Mouse (Mus musculus) CH12.LX (cell line): Measurements from ENCODE around the gene Rasl10a.

Experiments used
- CTCF ChIP-seq, 2 experiments: IDR thresholded peaks in 1 of 2; conservative IDR thresholded peaks in 1 of 2; 2 replicates each; pipeline ENCODE4 v1.5.1; 2011 to 2012; ENCODE audit warnings: low read depth in 2 of 2, low read length in 2 of 2, improper control_type of control experiment in 1 of 2, inconsistent platforms in 1 of 2, mild to moderate bottlenecking in 1 of 2, moderate library complexity in 1 of 2
- MAX ChIP-seq: IDR thresholded peaks from 2 replicates; pipeline ENCODE4 v1.6.1; 2011; ENCODE audit warnings: low read length, improper control_type of control experiment
- MAZ ChIP-seq: IDR thresholded peaks from 2 replicates; pipeline ENCODE4 v1.6.1; 2012; ENCODE audit warnings: low read depth, mild to moderate bottlenecking, inconsistent platforms, low read length, improper control_type of control experiment, moderate library complexity
- POLR2A ChIP-seq: IDR thresholded peaks from 2 replicates; pipeline ENCODE4 v1.6.1; 2011; ENCODE audit warnings: low read depth, mild to moderate bottlenecking, improper control_type of control experiment, low read length
- USF1 ChIP-seq: IDR thresholded peaks from 2 replicates; pipeline ENCODE4 v1.6.1; 2014; ENCODE audit warnings: low read depth, mild to moderate bottlenecking, inconsistent platforms, low read length, improper control_type of control experiment

DNA sequence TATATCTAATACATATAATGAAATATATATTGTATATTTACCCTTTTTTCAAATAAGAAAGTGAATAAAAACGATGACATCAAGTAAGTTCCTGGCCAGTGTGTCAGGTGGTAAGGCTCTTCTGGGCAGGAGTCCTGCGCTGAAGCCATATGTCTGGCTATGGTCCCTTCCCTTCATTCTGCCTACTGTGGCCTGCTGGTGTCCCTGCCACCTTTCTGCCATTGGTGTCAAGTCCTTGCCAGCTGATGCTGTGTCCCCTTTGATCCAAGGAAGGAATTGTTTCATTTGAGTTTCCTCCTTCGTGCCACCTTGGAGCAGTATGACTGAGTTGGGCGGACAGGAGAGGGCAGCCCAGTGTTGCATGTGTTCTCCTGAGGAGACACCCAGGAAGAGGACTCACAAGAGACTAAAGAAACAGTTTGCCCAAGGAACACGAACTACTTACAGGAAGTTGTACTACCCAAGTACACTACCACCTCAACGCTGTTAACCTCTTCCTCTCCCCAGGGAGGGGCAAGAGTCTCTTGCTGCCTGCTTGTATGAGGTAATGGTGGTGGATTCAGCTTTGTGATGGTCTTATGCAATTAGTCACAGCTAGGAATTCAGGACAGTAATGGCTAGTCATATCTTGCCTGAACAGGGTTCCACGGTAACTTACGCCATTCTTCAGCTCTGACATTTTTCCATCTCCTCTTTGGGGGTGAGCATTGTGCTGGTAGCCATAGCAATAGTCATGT, 15.1 kb upstream of the Rasl10a start:
- TF ChIP-seq MAX: no peak
- no peak for TF ChIP-seq CTCF (conservative IDR thresholded peaks at IDR 0.05 in 1 of 2, IDR thresholded peaks at IDR 0.05 in 1 of 2; ENCODE audit: low read depth in 2 of 2, low read length in 2 of 2)
- TF ChIP-seq USF1: no peak
- TF ChIP-seq POLR2A: no peak
- no peak for TF ChIP-seq MAZ
